Mouse (Mus musculus) adrenal gland, adult 2 months (tissue): Measurements from ENCODE around the gene Nucb1. TPM values are rescaled to one million over a fixed set of nuclear protein-coding genes. Genes with fewer than 3 reads are reported as not detected.
A peak's percentile ranks its signal among the peaks of the same experiment; 100 is the strongest.
"Not testable (repeated sequence)": the region's sequence is repeated elsewhere in the genome, so short reads cannot be mapped to it uniquely, and the experiment has no call there.

Experiments used
- DNase-seq: peaks from one replicate; pipeline ENCODE4 v3.0.0; 2021
- polyA plus RNA-seq: library from polyadenylated mRNA; depleted of rRNA; stranded (reverse); fragments of >200 nt; gene quantifications from 2 replicates; pipeline ENCODE4 v1.2.3, GENCODE M21; 2012
- total RNA-seq, 2 experiments: library from RNA; stranded (reverse); gene quantifications; 2 replicates each; pipeline ENCODE4 v1.2.3; 2021

Gene Nucb1
- total and polyA plus RNA-seq, 3 experiments: 280 to 643 (median 286) TPM

GRCm38 (mm10) chr7:45524841-45525621, 14.8 kb upstream of the Nucb1 start:
- DNase-seq: peak; percentile 77

GRCm38 (mm10) chr7:45523678-45524170, 13.5 kb upstream of the Nucb1 start:
- peak; percentile 61 for DNase-seq

GRCm38 (mm10) chr7:45522957-45523676, 12.9 kb upstream of the Nucb1 start:
- no peak for DNase-seq

- DNase-seq: no peak
These were observed 12.1 kb upstream of the Nucb1 start for GRCm38 (mm10) chr7:45522194-45522752.

- DNase-seq: peak; percentile 91
These were observed 11.6 kb upstream of the Nucb1 start for GRCm38 (mm10) chr7:45521728-45522184.

- no peak for DNase-seq
These were observed 10.4 kb upstream of the Nucb1 start for GRCm38 (mm10) chr7:45520605-45521004.

- DNase-seq: no peak
These were observed 9.3 kb upstream of the Nucb1 start for GRCm38 (mm10) chr7:45519345-45520120.

- DNase-seq: no peak
These were observed 8.4 kb upstream of the Nucb1 start for GRCm38 (mm10) chr7:45518618-45519017.

GRCm38 (mm10) chr7:45516846-45517245, 6.6 kb upstream of the Nucb1 start:
- DNase-seq: not testable (repeated sequence)

- DNase-seq: no peak
These were observed 5.2 kb upstream of the Nucb1 start for GRCm38 (mm10) chr7:45515436-45515835.

- no peak for DNase-seq
These were observed 4.2 kb upstream of the Nucb1 start for GRCm38 (mm10) chr7:45514411-45514810.

GRCm38 (mm10) chr7:45509181-45509882, 874 bp downstream of the Nucb1 start:
- no peak for DNase-seq

- no peak for DNase-seq
These were observed 1.6 kb downstream of the Nucb1 start for GRCm38 (mm10) chr7:45508561-45508960.

- no peak for DNase-seq
These were observed 2.6 kb downstream of the Nucb1 start for GRCm38 (mm10) chr7:45507583-45507982.

- no peak for DNase-seq
These were observed 11.8 kb downstream of the Nucb1 start for GRCm38 (mm10) chr7:45498427-45498826.

GRCm38 (mm10) chr7:45494548-45494947, 15.7 kb downstream of the Nucb1 start:
- no peak for DNase-seq

- DNase-seq: no peak
These were observed 17.3 kb downstream of the Nucb1 start for GRCm38 (mm10) chr7:45492951-45493350.

GRCm38 (mm10) chr7:45492225-45492844, 17.9 kb downstream of the Nucb1 start:
- no peak for DNase-seq

- peak; percentile 75 for DNase-seq
These were observed 18.9 kb downstream of the Nucb1 start for GRCm38 (mm10) chr7:45491264-45491663.

- DNase-seq: peak; percentile 57
These were observed 19.4 kb downstream of the Nucb1 start for GRCm38 (mm10) chr7:45490822-45491221.

GRCm38 (mm10) chr7:45489578-45489977, 20.6 kb downstream of the Nucb1 start:
- DNase-seq: no peak
